Mouse (Mus musculus): ENCODE measurements around the gene Rara.
A peak's percentile ranks its signal among the peaks of the same experiment; 100 is the strongest.
"Not testable (repeated sequence)": the region's sequence is repeated elsewhere in the genome, so short reads cannot be mapped to it uniquely, and the experiment has no call there.

Gene Rara

DNA sequence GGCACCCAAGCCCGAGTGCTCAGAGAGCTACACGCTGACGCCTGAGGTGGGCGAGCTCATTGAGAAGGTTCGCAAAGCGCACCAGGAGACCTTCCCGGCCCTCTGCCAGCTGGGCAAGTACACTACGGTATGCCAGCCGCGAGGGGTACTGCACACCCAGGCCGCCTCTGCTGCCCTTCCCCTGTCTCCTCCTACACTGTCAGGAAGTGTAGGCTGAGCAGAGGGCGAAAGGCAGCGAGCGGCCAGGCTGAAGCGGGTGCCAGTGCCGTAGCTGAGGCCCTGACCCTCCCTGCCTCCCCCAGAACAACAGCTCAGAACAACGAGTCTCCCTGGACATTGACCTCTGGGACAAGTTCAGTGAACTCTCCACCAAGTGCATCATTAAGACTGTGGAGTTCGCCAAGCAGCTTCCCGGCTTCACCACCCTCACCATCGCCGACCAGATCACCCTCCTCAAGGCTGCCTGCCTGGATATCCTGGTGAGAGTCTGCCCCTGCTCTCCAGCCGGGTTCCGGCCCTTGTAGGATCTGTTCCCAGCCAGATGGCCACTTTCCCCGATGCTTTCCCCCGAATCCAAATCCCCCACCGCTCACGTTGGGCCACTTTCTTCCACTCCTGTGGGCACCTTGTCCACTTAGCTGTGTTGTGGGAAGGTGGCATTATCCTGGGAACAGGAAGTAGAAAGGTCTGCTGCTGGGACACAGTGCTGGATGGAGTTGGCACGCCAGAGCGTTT lies 42.7 kb downstream of the Rara start:
- DNase-seq, result peak; percentile 32

DNA sequence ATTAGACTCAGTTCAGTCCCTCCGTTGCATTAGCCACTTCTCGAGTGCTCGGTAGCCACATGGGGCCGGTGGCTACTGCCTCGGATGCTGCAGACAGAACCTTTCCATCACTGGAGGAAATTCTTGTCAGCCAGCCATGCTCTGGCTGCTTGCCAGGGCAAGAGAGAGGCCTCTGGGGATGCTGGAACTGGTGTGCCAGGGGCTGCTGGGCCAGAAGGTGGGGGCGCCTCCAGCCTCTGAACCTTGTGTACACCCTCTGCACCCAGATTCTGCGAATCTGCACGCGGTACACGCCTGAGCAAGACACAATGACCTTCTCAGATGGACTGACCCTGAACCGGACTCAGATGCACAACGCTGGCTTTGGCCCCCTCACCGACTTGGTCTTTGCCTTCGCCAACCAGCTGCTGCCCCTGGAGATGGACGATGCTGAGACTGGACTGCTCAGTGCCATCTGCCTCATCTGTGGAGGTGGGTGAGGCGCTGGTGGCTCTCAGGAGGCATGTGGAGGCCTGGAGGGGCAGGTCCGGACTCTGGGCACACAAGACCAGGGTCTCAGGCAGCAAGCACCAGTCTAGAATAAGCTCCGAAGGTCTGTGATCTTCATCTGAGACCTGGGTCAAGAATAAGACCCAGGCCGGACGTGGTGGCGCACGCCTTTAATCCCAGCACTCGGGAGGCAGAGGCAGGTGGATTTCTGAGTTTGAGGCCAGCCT lies 43.9 kb downstream of the Rara start:
- peak; percentile 35 for DNase-seq

DNA sequence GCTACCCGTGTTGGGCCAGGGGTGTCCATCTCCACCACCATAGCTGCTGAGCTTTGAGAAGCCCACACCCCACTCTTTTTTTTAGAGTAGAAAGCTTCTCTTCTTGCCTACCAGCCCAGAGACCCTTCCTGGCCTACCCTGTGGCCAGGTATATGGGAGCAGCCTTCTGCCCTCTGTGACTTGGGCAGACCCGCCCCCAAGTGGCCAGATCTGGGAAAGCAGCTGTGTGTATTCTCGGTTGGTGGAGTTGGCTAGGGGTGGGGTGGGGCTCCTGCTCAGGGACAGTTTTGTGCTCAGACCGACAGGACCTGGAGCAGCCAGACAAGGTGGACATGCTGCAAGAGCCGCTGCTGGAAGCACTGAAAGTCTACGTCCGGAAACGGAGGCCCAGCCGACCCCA lies 44.6 kb downstream of the Rara start:
- DNase-seq, result peak; percentile 86

DNA sequence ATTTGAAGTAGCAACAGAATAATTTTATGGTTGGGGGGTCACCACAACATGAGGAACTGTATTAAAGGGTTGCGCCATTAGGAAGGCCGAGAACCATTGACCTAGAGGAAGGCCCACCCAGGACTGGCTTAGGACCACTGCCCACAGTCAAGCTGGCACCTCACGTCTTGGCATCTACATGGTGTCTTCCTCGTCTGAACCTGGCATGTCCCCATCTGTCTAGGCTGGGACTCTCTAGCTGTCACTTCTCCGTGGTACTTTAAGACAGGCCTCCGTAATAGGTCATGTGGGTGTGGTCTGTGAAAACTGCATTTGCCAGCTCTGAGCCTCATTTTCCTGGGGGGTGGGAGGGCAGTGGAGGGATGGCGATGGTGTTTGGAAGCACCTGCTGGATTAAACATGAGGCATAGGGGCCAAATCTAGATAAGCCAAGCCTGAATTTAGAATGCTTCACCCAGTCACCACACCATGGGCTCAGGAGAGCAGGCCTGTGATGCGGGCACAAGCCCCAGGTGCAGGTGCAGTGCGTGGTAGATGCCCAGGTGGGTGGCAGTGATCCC lies 45.3 kb downstream of the Rara start:
- no peak for DNase-seq

DNA sequence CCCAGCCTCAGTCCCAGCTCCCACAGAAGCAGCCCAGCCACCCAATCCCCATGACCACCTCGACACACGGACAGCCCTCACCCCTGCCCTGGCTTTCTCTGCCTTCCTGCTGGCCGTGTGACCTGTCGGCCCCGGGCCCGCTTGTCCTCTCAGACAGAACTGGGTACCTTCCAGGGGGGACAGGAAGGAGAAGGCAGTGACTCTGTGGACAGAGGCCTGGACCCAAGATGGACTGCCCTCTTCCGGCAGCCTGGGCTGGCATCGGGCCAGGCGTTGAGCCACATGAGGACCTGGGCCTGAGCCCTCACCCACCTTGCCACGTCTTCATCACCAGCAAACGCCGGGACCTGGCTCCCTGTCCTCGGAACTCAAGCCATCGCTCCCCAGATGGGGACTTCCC lies 46.0 kb downstream of the Rara start:
- DNase-seq, result no peak

DNA sequence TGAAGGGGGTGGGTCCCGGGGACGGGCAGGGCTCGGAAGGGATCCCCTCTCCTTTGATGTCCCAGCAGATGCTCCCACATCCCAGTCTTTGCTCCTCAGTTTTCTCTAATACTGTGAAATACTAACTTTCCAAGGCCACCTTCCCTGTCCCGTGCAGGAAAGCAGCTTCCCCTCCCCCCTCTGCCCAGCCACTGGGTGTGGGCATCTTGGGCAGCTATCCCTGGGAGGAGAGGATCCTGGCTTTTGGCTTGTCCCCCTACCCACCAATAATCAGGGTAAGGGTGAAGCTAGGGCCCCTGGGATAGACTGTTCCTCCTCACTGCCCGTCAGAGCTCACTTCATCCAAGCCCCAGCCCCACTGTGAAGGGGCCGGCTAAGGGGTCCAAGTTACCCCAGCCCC lies 46.6 kb downstream of the Rara start:
- no peak for DNase-seq

DNA sequence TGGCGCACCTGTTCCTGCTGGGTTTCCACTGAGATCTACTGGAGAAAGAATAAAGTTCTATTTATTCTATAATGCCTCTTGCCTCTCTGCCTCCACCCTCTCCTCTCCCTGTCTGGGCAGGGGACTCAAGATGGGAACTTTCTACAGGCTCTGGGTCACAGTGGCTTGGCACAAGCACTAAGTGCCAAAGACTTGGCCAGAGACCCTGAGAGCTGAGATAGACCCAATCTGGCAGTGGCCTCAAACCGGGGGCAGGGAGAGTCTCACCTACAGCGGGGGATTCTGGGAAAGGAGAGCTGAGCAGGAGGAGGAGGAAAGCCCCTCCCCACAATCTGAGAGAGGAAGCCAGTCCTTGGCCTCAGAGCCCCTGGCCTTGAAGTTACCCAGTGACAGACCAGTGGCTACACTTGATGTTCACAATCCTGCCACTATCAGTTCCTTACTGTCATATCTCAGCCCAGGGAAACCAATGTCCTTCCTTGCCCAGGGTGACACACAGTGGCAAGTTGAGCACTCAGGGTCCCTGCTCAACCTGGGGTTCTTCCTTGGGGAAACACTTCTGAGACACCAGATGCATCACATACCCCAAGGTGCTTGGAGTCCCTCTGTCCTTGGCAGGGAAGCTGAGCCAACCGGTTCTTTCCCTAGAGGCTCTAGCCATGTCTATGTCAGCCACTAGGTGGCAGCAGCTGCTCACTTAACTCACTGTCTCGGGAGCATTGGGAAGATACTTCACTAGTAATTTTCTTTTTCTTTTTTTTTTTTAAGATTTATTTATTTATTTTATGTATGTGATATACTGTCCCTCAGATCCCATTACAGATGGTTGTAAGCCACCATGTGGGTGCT lies 47.5 kb downstream of the Rara start:
- DNase-seq, result peak; percentile 85

DNA sequence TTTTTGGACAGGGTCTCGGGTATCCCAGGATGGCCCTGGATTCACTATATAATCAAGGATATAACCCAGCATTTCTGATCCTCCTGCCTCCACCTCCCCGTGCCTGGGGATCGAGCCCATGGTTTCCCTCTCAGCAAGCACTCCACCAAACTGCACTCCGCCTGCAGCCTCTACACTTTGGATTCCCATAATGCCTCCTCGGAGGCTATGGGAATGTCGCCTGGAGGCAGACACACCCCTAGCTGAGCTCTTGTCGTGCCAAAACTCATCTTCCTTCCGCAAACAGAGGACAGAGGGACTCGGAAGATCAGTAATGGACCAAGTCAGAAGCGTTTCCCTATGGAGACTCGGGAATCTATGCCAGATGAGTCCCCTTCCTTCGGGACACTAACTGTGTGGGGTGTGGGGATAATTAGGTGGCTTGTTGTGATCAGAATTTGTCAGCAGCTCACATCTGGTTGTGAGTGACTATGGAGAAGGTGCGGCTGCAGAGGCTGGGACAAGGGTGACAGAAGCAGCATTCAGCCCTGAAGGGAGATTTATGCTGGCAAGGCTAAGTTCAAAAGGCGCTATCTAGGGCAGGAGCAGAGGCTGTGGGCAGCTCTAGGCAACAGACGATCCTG lies 51.0 kb downstream of the Rara start:
- no peak for DNase-seq

DNA sequence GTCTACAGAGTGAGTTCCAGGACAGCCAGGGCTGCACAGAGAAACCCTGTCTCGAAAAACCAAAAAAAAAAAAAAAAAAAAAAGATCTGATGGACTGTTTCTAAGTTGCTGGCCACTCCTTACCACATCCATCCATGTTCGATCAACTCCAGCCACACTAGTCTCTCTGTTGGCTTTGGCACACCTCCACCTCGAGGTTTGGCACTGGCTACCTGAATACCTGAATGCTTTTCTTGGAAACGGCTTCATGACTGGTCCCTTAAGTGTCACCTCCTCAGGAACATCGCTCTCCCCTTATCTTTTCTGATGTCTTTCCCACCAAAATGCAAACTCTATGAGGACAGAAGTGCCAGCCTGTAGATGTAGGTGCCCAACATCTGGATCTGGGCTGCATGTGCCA lies 51.7 kb downstream of the Rara start:
- DNase-seq, result no peak

DNA sequence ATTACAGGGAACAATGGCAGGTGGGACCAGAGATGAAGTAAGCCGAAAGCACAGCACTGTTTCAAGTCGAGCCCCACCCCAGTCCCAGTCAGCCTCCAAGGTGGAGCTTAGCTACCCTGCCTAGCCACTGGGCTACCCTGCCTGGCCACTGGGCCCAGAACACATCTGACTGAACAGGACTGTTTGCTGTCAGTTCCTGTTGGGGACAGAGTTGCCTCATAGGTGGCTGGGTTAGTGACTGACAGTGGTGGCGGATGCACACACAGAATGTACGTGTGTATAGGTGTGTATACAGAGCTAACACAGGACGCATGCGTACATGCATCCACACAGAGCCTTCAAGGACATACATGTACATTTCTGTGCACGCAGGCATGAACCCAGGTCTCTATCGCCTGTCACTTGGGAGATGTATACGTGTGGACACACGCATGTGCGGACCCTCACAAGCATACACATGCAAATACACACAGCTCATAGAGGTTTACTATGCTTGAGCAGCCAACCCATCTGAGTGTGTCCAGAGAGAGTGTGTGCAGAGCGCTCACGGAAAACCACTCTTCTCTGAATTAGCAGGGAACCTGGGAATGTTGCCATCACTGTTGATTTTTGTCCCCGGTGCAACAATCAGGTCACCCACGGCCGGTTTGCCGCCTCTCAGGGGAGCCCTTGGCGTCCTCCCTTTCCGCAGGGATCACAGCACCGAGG lies 53.8 kb downstream of the Rara start:
- no peak for DNase-seq

DNA sequence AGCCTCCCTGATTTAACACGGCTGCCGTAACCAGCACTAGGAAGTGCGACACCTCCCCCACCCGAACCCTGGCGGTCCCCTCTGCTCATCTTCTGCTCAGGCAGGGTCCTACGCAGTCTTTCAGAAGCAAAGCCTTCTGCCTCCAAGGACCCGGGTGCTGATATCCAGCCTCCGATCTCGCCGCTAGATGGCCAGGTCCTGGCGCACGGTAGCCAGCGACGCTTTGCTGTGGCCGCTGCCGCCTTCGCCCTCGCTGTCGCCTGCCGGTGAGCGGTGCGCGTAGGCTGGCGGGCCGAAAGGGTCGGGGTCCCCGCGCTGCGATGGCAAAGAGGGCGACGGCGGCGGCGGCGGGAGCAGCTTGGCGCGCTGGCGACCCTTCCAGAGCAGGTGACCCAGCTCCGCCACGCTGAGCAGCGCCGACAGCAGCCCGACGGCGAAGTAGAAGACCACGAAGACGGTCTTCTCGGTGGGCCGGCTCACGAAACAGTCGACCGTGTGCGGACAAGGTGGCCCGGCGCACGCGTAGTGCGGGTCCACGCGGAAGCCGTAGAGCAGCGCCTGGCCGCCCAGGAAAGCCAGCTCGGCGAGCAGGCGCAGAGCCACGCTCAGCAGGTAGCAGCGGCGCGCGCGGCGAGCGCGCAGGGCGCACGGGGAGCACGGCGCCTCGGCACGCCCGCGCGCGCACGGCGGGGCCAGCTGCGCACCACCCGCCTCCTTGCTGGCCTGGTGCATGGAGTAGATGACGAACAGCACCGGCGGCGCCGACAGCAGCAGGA lies 54.6 kb downstream of the Rara start:
- peak; percentile 88 for DNase-seq

DNA sequence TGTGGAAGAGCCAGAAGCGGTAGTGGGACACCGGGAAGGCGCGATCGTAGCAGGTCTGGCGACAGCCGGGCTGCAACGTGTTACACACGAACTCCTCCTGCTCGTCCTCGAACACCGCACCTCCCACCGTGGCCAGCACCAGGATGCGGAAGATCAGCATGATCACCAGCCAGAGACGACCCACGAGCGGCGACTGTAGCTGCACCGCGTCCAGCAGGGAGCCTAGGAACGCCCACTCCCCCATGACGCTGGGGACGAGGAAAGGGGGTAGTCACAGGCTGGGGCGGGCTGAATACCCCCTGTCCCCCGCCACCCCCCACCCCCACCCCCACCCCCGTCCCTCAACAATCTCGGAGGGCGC lies 55.1 kb downstream of the Rara start, which contains the start of gene Gjd3:
Gjd3 (minus strand) TSS at position 244 of the 361 bp plus-strand sequence.
- DNase-seq, result no peak

DNA sequence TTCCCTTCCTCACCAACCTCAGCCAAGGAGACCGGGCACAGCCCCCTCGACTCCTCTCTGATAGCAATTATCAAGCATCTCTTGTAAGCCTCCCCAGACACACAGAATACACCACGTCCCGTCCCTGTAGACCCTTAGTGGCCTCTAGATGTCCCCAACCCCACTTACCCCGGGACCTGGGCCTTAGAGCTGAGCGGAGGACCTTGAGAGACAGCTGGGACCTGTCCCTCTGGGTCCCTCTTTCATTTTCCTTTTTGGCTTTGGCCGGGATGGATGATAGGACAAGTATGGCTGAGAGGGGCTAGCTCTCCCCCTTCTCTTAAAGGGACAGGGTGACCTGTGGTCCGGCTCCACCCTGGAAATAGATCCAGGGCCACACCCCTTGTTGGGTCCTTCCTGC lies 55.9 kb downstream of the Rara start:
- DNase-seq, result no peak

DNA sequence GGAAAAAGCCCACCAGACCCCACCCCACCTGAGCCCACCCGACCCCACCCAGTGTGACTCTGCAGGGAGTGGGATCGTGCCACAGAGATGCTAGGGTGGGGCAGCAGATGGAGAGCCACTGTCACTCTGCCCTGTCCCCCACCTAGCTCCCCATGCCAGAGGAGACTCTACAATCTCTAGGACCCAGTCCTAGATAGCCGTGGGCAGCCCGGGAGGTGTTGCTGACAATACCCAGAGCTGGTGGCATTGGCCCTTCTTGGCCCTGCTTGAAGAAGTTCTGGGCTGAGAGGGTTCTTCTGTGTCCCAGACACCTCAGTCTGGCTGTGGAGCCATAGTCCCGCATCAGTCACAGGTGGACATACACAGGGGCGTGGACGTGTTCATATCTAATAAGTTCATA lies 57.9 kb downstream of the Rara start:
- DNase-seq, result no peak

DNA sequence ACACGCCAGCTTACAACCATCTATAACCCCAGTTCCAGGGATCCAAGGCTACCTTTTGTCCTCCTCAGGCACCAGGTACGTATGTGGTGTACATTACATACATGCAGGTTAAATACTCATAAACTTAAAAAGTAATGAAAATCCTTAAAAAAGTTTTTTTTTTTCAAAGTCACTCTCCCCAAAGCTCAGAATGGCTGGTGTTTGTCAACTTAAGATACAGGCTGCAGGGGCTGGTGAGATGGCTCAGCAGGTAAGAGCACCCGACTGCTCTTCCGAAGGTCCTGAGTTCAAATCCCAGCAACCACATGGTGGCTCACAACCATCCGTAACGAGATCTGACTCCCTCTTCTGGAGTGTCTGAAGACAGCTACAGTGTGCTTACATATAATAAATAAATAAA lies 60.6 kb downstream of the Rara start:
- not testable (repeated sequence) for DNase-seq

DNA sequence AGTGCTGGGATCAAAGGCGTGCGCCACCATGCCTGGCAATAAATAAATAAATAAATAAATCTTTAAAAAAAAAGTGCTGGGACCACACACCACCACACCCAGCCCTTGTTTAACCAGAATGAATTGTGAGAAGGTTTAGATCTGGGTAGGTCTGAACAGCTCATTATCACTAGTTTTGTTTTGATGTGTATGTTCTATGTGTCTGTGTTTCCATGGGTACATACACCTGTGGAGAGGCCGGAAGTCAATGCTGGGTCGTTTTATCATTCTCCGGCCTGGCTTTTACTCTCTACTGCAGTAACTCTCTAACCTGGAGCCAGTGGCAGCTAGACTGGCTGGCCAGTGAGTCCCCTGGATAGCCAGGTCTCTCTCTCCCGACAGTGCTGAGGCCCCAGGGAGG lies 63.2 kb downstream of the Rara start:
- DNase-seq, result no peak

DNA sequence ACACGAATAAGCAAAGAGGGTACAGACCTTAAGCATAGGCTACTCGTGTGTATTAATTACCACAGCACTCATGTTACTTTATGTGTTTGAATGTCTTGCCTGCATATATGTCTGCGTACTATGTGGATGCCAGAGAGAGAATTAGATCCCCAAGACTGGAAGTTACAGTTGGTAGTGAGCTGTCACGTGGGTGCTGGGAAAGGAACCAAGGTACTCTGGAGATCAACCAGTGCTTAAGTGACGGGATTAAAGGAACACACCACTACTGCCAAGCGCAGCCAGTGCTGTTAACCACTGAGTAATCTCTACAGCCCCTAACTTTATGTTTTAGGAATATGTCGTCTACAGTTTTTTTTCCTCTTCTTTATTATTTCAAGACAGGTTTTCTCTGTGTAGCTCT lies 68.4 kb downstream of the Rara start:
- no peak for DNase-seq

DNA sequence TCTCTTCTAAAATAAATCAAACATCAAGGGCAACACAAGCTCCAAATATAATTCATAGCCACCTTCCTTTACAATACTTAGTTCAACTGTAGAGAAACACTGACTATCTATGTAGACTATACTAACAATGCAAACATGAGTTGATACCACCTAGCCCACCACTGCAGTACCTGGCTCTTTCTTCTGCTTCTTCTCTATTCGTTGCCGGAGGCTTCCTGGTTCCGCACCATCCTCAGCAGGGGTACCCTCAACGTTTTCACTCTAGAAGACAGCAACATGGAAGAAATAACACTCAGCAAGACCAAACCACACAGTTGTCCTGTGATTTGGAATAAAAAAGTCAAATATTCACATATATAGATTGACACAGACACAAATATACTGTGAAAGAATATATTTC lies 70.0 kb downstream of the Rara start:
- DNase-seq, result no peak

DNA sequence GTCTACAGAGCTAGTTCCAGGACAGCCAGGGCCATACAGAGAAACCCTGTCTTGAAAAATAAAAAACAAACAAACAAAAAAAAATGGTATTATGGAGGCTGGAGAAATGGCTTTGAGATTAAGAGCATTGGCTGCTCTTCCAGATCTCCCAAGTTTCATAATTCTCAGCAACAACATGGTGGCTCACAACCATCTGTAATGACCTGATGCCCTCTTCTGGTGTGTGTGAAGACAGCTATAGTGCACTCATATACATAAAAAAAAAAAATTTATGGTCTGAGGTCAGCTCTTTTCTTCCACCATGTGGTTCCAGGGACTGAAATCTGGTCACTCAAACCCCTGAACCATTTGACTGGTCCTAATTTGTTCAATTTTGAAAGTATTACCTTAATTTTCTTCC lies 71.2 kb downstream of the Rara start:
- no peak for DNase-seq

DNA sequence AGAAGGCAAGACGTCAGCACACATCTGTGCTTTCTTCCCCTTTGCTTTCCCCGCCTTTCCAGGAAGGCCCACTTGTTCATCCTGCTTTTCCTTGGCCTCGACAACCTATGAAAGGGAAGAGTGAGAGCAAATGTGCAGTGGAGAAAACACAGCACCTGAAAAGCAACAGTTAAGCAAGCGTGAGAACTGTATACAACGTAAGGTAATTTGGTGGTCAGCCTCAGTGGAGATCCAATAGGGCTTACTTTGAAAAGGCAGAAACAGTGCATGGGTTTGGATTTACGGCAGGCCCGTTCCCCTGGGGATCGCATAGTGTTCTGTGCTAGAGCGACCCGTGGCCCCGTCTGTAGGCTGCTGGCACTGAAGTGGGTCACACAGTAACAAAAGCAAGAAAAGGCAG lies 71.6 kb downstream of the Rara start:
- no peak for DNase-seq

DNA sequence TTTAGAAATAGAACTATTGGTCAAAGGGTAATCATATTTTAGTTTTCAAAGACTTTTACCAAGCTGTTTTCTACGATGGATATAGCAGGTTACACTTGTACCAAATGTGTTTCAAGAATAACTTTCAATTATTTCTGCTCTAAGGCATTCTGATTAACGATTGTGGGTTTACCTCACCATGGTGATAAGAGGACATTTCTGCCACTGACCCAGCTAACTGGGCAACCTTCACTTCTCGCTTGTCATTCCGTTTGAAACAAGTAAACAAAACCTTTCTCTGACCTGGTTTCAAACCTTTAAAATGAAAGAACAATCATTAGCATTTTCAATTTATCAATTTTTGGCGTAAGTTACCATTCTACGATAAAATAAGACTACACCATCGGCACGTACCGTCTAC lies 79.2 kb downstream of the Rara start:
- no peak for DNase-seq

DNA sequence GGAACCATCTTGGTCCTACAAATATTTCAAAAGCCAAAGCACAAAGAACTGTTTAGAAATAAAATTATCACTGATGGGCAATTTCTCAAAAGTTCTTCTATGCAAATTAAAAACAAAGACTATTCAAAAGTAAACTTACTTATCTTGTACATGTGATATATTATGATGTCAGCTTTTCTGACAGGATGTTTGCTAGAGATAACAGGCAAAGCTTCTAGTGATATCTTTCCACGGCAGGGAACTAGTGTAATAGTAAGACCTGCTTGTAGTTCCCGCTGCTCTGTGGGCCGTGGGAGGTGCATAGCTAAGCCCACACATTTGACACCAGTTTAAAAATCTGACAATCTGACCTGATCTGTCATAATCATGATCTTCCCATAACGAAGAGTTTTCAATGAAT lies 82.5 kb downstream of the Rara start:
- DNase-seq, result no peak
